Mouse (Mus musculus) liver (tissue): Measurements from ENCODE around the gene Rps8.

Experiments used
- DNase-seq: peaks from one replicate; pipeline ENCODE4 v3.0.0-alpha.2; 2020; ENCODE audit warnings: mixed read lengths

Gene Rps8

GRCm38 (mm10) chr4:117148047-117148713 lies 7.9 kb downstream of the Rps8 start:
- DNase-seq: no peak

GRCm38 (mm10) chr4:117146176-117146575 lies 9.9 kb downstream of the Rps8 start:
- DNase-seq: peak; percentile 93

- DNase-seq: no peak
Observed at GRCm38 (mm10) chr4:117145248-117145647, 10.8 kb downstream of the Rps8 start.

GRCm38 (mm10) chr4:117143023-117143422 lies 13.0 kb downstream of the Rps8 start:
- DNase-seq: no peak

- DNase-seq: no peak
Observed at GRCm38 (mm10) chr4:117140613-117141012, 15.4 kb downstream of the Rps8 start.

GRCm38 (mm10) chr4:117139217-117139612 lies 16.8 kb downstream of the Rps8 start:
- peak; percentile 68 for DNase-seq

- no peak for DNase-seq
Observed at GRCm38 (mm10) chr4:117138295-117139216, 17.5 kb downstream of the Rps8 start.

GRCm38 (mm10) chr4:117136034-117136433 lies 20.0 kb downstream of the Rps8 start:
- peak; percentile 74 for DNase-seq

GRCm38 (mm10) chr4:117134601-117134995 lies 21.4 kb downstream of the Rps8 start:
- no peak for DNase-seq

- DNase-seq: peak; percentile 98
Observed at GRCm38 (mm10) chr4:117133817-117134600, 22.0 kb downstream of the Rps8 start, which contains the start of gene Plk3. Gene Plk3, minus strand, starts transcription at chr4:117133963.

- DNase-seq: no peak
Observed at GRCm38 (mm10) chr4:117133366-117133796, 22.7 kb downstream of the Rps8 start.

GRCm38 (mm10) chr4:117132794-117133143 lies 23.3 kb downstream of the Rps8 start:
- DNase-seq: no peak

GRCm38 (mm10) chr4:117131890-117132793 lies 23.9 kb downstream of the Rps8 start:
- no peak for DNase-seq

- DNase-seq: no peak
Observed at GRCm38 (mm10) chr4:117131198-117131597, 24.8 kb downstream of the Rps8 start.

GRCm38 (mm10) chr4:117130790-117131189 lies 25.3 kb downstream of the Rps8 start:
- DNase-seq: no peak

GRCm38 (mm10) chr4:117127991-117128686 lies 27.9 kb downstream of the Rps8 start:
- DNase-seq: no peak

- no peak for DNase-seq
Observed at GRCm38 (mm10) chr4:117126675-117127290, 29.3 kb downstream of the Rps8 start, which contains the start of gene Tctex1d4. Gene Tctex1d4, plus strand, starts transcription at chr4:117126794.

GRCm38 (mm10) chr4:117125910-117126674 lies 30.0 kb downstream of the Rps8 start:
- DNase-seq: peak; percentile 53

- DNase-seq: peak; percentile 54
Observed at GRCm38 (mm10) chr4:117125348-117125909, 30.6 kb downstream of the Rps8 start, which contains the start of gene Btbd19. Gene Btbd19, minus strand, starts transcription at chr4:117125725.
